Mouse (Mus musculus) heart, postnatal 10 days (tissue): ENCODE results near the gene Vmn1r88. TPM values are rescaled to one million over a fixed set of nuclear protein-coding genes. Genes with fewer than 3 reads are reported as not detected.
"Not testable (repeated sequence)": the region's sequence is repeated elsewhere in the genome, so short reads cannot be mapped to it uniquely, and the experiment has no call there.

Experiments
- DNase-seq, 2 experiments: peaks; one replicate each; pipeline ENCODE4 v3.0.0; 2021
- intact Hi-C: fragments of 180-260 bp; cut with DNase I; formaldehyde crosslinking; loops from one replicate; pipeline ENCODE4 v1.15.1; 2025
- total RNA-seq, 2 experiments: library from RNA; stranded (reverse); gene quantifications; 2 replicates each; pipeline ENCODE4 v1.2.3; 2021

The Vmn1r88 gene
- under 1 TPM; 0.07 TPM for total RNA-seq

GRCm38 (mm10) chr7:13159268-13159667 is at the start of gene Vmn1r88:
Gene Vmn1r88 (plus strand): TSS chr7:13159568.
- intact Hi-C loops, result no loop called here
- DNase-seq, result no peak

DNA sequence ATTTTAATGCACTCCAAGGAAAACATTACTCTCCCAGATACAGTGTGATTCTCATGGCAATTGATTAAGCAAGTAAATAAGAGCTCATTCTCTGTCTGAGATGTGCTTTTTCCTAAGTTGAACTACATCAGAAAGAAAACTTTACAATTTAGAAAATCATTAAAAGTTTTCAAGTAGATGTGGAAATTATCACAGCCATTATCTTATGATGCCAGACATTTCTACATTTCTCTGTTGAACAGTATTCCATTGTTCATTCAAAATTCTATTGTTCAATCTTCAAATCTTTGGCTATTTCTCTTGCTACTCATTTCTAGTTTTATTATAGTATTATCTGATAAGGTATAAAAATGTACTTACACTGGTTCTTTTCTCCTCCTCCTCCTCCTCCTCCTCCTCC is 39.6 kb upstream of the Vmn1r88 start, which contains the start of gene Vmn1r86:
Gene Vmn1r86, minus strand, starts transcription at position 101 of the 400 bp plus-strand sequence.
- no peak for DNase-seq
- intact Hi-C loops, result no loop called here

DNA sequence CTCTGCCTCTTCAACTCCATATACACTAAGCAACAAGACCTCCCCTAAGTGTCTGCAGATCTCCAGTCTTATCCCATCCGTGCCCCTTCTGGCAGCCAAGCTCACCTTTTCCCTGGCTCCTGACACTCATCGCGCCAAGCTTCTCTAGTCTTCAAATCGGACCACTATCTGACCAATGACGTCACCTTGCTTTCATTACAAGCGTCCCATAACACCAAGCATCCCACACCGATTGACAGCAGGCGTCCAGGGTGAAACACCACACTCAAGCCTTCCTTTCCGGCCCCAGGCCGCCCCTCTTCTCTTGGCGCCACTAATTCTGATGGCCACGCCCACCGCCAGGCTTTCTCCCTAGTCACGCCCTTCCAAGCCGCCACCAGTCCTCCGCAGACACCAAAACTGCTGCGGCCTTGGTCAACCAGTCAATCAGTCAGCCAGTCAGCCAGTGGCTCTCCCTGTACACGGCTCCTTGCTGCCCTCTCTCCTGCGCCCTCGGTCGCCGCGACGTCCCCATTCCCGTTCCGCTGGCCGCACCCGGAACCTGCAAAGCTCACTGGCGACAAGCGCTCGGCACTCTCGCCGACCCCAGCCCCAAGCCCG is 35.7 kb upstream of the Vmn1r88 start:
- intact Hi-C loops, result not testable (repeated sequence)
- peak; percentile 10 to 14 for DNase-seq

GRCm38 (mm10) chr7:13131856-13132255 is 27.5 kb upstream of the Vmn1r88 start:
- intact Hi-C loops, result no loop called here
- DNase-seq, result no peak

GRCm38 (mm10) chr7:13137340-13137739 is 22.0 kb upstream of the Vmn1r88 start:
- intact Hi-C loops, result no loop called here
- no peak for DNase-seq

DNA sequence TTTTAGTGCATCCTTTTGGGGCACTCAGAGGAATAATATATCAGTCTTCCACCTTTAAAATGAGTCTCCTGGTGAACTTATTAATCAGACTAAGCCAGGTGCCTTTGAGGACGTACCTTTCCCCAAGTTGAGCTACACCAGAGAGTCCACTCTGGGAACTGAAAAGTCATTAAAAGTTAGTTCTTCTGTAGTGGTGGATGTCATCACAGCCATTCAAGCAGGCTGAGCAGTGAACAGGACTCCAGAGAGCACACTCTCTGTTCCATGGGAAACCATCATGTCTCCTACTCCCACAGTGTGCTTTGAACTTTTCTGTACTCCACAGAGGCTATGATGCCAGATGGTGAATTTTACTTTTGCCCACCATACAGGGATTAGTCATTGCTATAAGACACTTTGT is 19.3 kb upstream of the Vmn1r88 start, which contains the start of gene Vmn1r87:
Gene Vmn1r87, minus strand, starts transcription at position 101 of the 400 bp plus-strand sequence.
- DNase-seq, result no peak
- intact Hi-C loops, result no loop called here

GRCm38 (mm10) chr7:13212720-13213119 is 53.4 kb downstream of the Vmn1r88 start, which contains the start of gene Vmn1r89:
Gene Vmn1r89 (plus strand): TSS chr7:13213020.
- no peak for DNase-seq
- intact Hi-C loops, result no loop called here

Other genes with a start within 250 kb of the Vmn1r88 start
- gene Rps5, start 237.3 kb upstream of the Vmn1r88 start, total RNA-seq, result 100 to 1,000 TPM; 740 to 748 TPM
- gene Rnf225, start 232.2 kb upstream of the Vmn1r88 start, total RNA-seq, result under 1 TPM; 0.36 to 0.37 TPM
- gene Zfp324, start 193.7 kb upstream of the Vmn1r88 start, total RNA-seq, result 1 to 10 TPM; 4.0 to 7.4 TPM
- 1 to 10 TPM; 3.9 to 4.4 TPM for gene Zfp446, start 181.7 kb upstream of the Vmn1r88 start, total RNA-seq
- gene Slc27a5, start 161.4 kb upstream of the Vmn1r88 start, total RNA-seq, result not detected
- 100 to 1,000 TPM; 148 to 165 TPM for gene Trim28, start 160.5 kb upstream of the Vmn1r88 start, total RNA-seq
- gene Zbtb45, start 149.5 kb upstream of the Vmn1r88 start, total RNA-seq, result 10 to 100 TPM in 1 of 2 experiments, 1 to 10 TPM in 1; 9.7 to 11.8 TPM
- 100 to 1,000 TPM; 137 to 143 TPM for gene Chmp2a, start 124.8 kb upstream of the Vmn1r88 start, total RNA-seq
- gene Ube2m, start 121.3 kb upstream of the Vmn1r88 start, total RNA-seq, result 100 to 1,000 TPM; 185 to 188 TPM
- under 1 TPM; 0.72 to 0.92 TPM for gene Mzf1, start 104.8 kb upstream of the Vmn1r88 start, total RNA-seq
- gene Vmn1r85, start 64.4 kb upstream of the Vmn1r88 start, total RNA-seq, result not detected
- gene Vmn1r86, start 39.7 kb upstream of the Vmn1r88 start, total RNA-seq, result not detected
- not detected for gene Vmn1r87, start 19.4 kb upstream of the Vmn1r88 start, total RNA-seq
- gene Vmn1r89, start 53.5 kb downstream of the Vmn1r88 start, total RNA-seq, result not detected
- gene Lig1, start 117.7 kb downstream of the Vmn1r88 start, total RNA-seq, result 10 to 100 TPM; 14.4 to 16.0 TPM
- 1 to 10 TPM; 6.6 to 7.4 TPM for gene Zswim9, start 119.2 kb downstream of the Vmn1r88 start, total RNA-seq
- gene Pla2g4c, start 165.1 kb downstream of the Vmn1r88 start, total RNA-seq, result under 1 TPM; 0.17 to 0.32 TPM
- not detected for gene Cabp5, start 238.6 kb downstream of the Vmn1r88 start, total RNA-seq